Mouse (Mus musculus): ENCODE measurements around the gene Cyp2e1. TPM values are rescaled to one million over a fixed set of nuclear protein-coding genes. Genes with fewer than 3 reads are reported as not detected.

Gene Cyp2e1
- polyA plus RNA-seq, 1 experiment = not detected

- 77% methylated on average over 2 of the region's 2 CpGs for WGBS
- H3K4me3 ChIP-seq (ENCODE audit: insufficient read depth, low read depth, low read length) = no peak overlapping the region
- TF ChIP-seq POLR2A (IDR thresholded peaks at IDR 0.05; ENCODE audit: insufficient read depth, low read depth, low read length) = no peak
- no peak for TF ChIP-seq CTCF (IDR thresholded peaks at IDR 0.05; ENCODE audit: insufficient read depth, low read depth, low read length)
These were observed 34.7 kb downstream of the Cyp2e1 start for GRCm38 (mm10) chr7:140798212-140798611.

GRCm38 (mm10) chr7:140802629-140803028 is 39.1 kb downstream of the Cyp2e1 start:
- no peaks in the 10 kb centered on the region for H3K4me1 ChIP-seq (ENCODE audit: control insufficient read depth, insufficient read depth, low read length)
- H3K4me3 ChIP-seq (ENCODE audit: insufficient read depth, low read depth, low read length) = no peak overlapping the region
- no peak for TF ChIP-seq POLR2A (IDR thresholded peaks at IDR 0.05; ENCODE audit: insufficient read depth, low read depth, low read length)
- no peak for TF ChIP-seq CTCF (IDR thresholded peaks at IDR 0.05; ENCODE audit: insufficient read depth, low read depth, low read length)
- no peak overlapping the region for H3K27ac ChIP-seq (ENCODE audit: insufficient read depth, low read depth, low read length)
- 59% methylated on average over 6 of the region's 6 CpGs for WGBS

More at GRCm38 (mm10) chr7:140798212-140798611, 34.7 kb downstream of the Cyp2e1 start:
- Histone ChIP-seq H3K27ac (ENCODE audit: insufficient read depth, low read depth, low read length) (no peak overlapping the region), H3K4me1 (ENCODE audit: control insufficient read depth, insufficient read depth, low read length) (no peaks in the 10 kb centered on the region)

GRCm38 (mm10) chr7:140805704-140806103 is 42.2 kb downstream of the Cyp2e1 start:
- H3K4me3 ChIP-seq (ENCODE audit: insufficient read depth, low read depth, low read length) = no peak overlapping the region
- 11% methylated on average over 1 of the region's 1 CpGs for WGBS
- peak; percentile 30; the same call in 1 of the 2 replicates for TF ChIP-seq CTCF (IDR thresholded peaks at IDR 0.05; ENCODE audit: insufficient read depth, low read depth, low read length)
- no peak for TF ChIP-seq POLR2A (IDR thresholded peaks at IDR 0.05; ENCODE audit: insufficient read depth, low read depth, low read length)
- no peaks in the 10 kb centered on the region for H3K4me1 ChIP-seq (ENCODE audit: control insufficient read depth, insufficient read depth, low read length)
- no peak overlapping the region for H3K27ac ChIP-seq (ENCODE audit: insufficient read depth, low read depth, low read length)

- WGBS = 89% methylated on average over 6 of the region's 6 CpGs
- Histone ChIP-seq H3K4me1 (ENCODE audit: control insufficient read depth, insufficient read depth, low read length) (no peaks in the 10 kb centered on the region), H3K4me3 (ENCODE audit: insufficient read depth, low read depth, low read length) (no peak overlapping the region), H3K27ac (ENCODE audit: insufficient read depth, low read depth, low read length) (no peak overlapping the region)
- TF ChIP-seq POLR2A (IDR thresholded peaks at IDR 0.05; ENCODE audit: insufficient read depth, low read depth, low read length) (no peak), CTCF (IDR thresholded peaks at IDR 0.05; ENCODE audit: insufficient read depth, low read depth, low read length) (no peak)
These were observed 47.0 kb downstream of the Cyp2e1 start for GRCm38 (mm10) chr7:140810496-140810895.

- 48% methylated on average over 13 of the region's 13 CpGs for WGBS
- Histone ChIP-seq H3K4me1 (ENCODE audit: control insufficient read depth, insufficient read depth, low read length) (no peaks in the 10 kb centered on the region), H3K27ac (ENCODE audit: insufficient read depth, low read depth, low read length) (no peak overlapping the region), H3K4me3 (ENCODE audit: insufficient read depth, low read depth, low read length) (no peak overlapping the region)
- TF ChIP-seq POLR2A (IDR thresholded peaks at IDR 0.05; ENCODE audit: insufficient read depth, low read depth, low read length) (no peak), CTCF (IDR thresholded peaks at IDR 0.05; ENCODE audit: insufficient read depth, low read depth, low read length) (no peak)
These were observed 48.2 kb downstream of the Cyp2e1 start for GRCm38 (mm10) chr7:140811714-140812113.

GRCm38 (mm10) chr7:140812850-140813249 is 49.3 kb downstream of the Cyp2e1 start:
- 91% methylated on average over 12 of the region's 12 CpGs for WGBS
- no peak overlapping the region for H3K27ac ChIP-seq (ENCODE audit: insufficient read depth, low read depth, low read length)

GRCm38 (mm10) chr7:140820173-140820572 is 56.6 kb downstream of the Cyp2e1 start:
- TF ChIP-seq POLR2A (IDR thresholded peaks at IDR 0.05; ENCODE audit: insufficient read depth, low read depth, low read length) (no peak), CTCF (IDR thresholded peaks at IDR 0.05; ENCODE audit: insufficient read depth, low read depth, low read length) (no peak)
- 53% methylated on average over 4 of the region's 4 CpGs for WGBS
- H3K4me3 ChIP-seq (ENCODE audit: insufficient read depth, low read depth, low read length) = no peak overlapping the region
- no peak overlapping the region for H3K27ac ChIP-seq (ENCODE audit: insufficient read depth, low read depth, low read length)
- H3K4me1 ChIP-seq (ENCODE audit: control insufficient read depth, insufficient read depth, low read length) = peaks cover 8% of the 10 kb centered on the region

More at GRCm38 (mm10) chr7:140812850-140813249, 49.3 kb downstream of the Cyp2e1 start:
- Histone ChIP-seq H3K4me3 (ENCODE audit: insufficient read depth, low read depth, low read length) (no peak overlapping the region), H3K4me1 (ENCODE audit: control insufficient read depth, insufficient read depth, low read length) (no peaks in the 10 kb centered on the region)
- TF ChIP-seq POLR2A (IDR thresholded peaks at IDR 0.05; ENCODE audit: insufficient read depth, low read depth, low read length) = no peak
- no peak for TF ChIP-seq CTCF (IDR thresholded peaks at IDR 0.05; ENCODE audit: insufficient read depth, low read depth, low read length)

GRCm38 (mm10) chr7:140821305-140821652 is 57.7 kb downstream of the Cyp2e1 start:
- Histone ChIP-seq H3K4me1 (ENCODE audit: control insufficient read depth, insufficient read depth, low read length) (peaks cover 8% of the 10 kb centered on the region), H3K27ac (ENCODE audit: insufficient read depth, low read depth, low read length) (peak overlapping the region; percentile 56; the same call in 1 of the 2 replicates), H3K4me3 (ENCODE audit: insufficient read depth, low read depth, low read length) (peak overlapping the region; percentile 76)
- TF ChIP-seq POLR2A (IDR thresholded peaks at IDR 0.05; ENCODE audit: insufficient read depth, low read depth, low read length) (no peak), CTCF (IDR thresholded peaks at IDR 0.05; ENCODE audit: insufficient read depth, low read depth, low read length) (no peak)
- WGBS = 22% methylated on average over 5 of the region's 5 CpGs

- peak; percentile 47; the same call in 1 of the 2 replicates for TF ChIP-seq POLR2A (IDR thresholded peaks at IDR 0.05; ENCODE audit: insufficient read depth, low read depth, low read length)
- TF ChIP-seq CTCF (IDR thresholded peaks at IDR 0.05; ENCODE audit: insufficient read depth, low read depth, low read length) = no peak
- Histone ChIP-seq H3K4me1 (ENCODE audit: control insufficient read depth, insufficient read depth, low read length) (peaks cover 8% of the 10 kb centered on the region), H3K4me3 (ENCODE audit: insufficient read depth, low read depth, low read length) (peak within 1 kb of the TSS; percentile 76), H3K27ac (ENCODE audit: insufficient read depth, low read depth, low read length) (peak within 1 kb of the TSS; percentile 56)
- 3% methylated on average over 21 of the region's 21 CpGs for WGBS
These were observed 58.3 kb downstream of the Cyp2e1 start, which contains the start of gene Zfp941 for GRCm38 (mm10) chr7:140821653-140822329. TSS of gene Zfp941 (minus strand) at chr7:140822178.

Measured in olfactory bulb, adult 2 months (tissue).